Mouse (Mus musculus): ENCODE data around the gene Dnajc24.

Gene Dnajc24

GRCm38 (mm10) chr2:106002835-106003739, at the start of gene Dnajc24:
Dnajc24 (minus strand) TSS chr2:106003549.
- peak; percentile 79 for DNase-seq (ENCODE audit: low spot score)

- DNase-seq (ENCODE audit: low spot score) = no peak
Observed at GRCm38 (mm10) chr2:106046686-106047085, 43.3 kb upstream of the Dnajc24 start.

DNA sequence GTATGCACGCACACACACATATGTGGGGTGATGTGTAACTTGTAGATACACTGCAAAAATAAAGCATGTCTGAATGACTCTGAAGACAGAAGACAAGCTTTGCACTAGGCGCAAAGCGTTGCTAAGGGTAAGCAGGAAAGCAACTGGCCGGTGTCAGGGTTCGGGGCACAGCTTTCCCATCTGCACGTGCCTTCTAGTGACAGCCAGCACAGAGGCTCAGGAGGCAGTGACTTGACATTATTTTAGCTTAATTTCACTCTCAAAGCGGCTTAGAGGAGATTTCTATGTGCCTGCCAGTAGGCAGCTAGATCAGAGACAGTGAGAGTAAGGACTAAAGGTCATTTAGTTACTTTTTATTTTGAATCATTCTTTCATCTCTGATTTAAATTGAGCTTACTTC, 39.1 kb upstream of the Dnajc24 start:
- no peak for DNase-seq (ENCODE audit: low spot score)

DNA sequence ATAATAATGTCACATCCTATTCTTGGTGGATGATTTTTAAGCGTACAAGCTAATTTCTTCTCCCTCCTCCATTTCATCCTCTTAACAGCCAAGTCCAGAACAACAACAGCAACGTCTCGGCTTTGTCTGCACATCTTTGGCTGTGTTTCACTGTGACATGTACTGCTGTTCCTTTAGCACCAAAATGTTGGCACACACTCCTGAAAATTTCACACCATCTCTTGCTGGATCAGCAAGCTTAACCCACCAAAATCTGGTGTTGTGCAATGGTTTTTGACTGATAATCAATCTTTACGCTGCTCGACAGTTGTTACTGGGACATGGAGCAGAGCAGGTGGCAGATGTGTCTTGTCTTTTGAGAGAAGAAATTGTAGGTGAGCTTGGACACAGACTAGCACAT, 38.6 kb upstream of the Dnajc24 start:
- DNase-seq (ENCODE audit: low spot score) = no peak

DNA sequence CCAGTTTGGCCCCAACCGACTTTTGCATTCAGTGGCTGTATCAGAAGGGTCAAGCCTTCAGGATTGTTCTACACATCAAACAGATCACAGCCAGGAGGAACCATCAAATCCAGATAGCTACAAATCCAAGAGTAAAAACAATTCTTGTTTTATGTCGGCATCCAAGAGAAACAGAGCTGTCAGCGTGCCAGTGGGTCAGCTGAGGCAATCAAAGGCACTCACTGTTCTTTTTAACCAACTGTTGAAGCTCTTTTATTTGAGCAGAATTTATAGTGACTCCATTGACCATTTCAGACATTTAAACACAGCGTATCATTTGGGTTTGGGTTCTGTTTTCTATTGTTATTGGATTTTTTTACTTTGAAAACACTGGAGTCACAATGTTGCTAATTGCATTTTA, 34.9 kb upstream of the Dnajc24 start:
- no peak for DNase-seq (ENCODE audit: low spot score)

DNA sequence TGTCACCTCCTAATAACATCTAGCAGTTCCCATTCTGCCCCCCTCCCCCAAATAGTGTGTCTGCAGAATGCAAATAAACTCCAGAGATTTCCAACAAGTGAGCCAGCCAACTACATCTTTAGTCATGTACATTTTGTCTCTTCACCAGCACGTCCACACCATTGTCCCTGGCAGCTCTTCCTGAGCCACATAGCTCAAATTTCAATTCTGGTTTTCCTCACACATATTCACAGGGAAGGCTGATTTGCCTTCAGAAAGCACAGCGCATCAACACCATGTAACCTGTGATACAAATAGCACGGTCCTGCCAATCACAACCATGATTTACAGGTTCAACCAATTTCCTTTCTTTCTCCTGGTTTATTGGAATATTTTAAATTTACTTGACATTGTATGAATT, 21.5 kb upstream of the Dnajc24 start:
- no peak for DNase-seq (ENCODE audit: low spot score)

- DNase-seq (ENCODE audit: low spot score) = no peak
Observed at GRCm38 (mm10) chr2:106008415-106008814, 5.1 kb upstream of the Dnajc24 start.

GRCm38 (mm10) chr2:105987999-105988398, 15.3 kb downstream of the Dnajc24 start:
- DNase-seq (ENCODE audit: low spot score) = no peak

- no peak for DNase-seq (ENCODE audit: low spot score)
Observed at GRCm38 (mm10) chr2:105987131-105987530, 16.2 kb downstream of the Dnajc24 start.

GRCm38 (mm10) chr2:105985206-105985605, 18.1 kb downstream of the Dnajc24 start:
- no peak for DNase-seq (ENCODE audit: low spot score)

DNA sequence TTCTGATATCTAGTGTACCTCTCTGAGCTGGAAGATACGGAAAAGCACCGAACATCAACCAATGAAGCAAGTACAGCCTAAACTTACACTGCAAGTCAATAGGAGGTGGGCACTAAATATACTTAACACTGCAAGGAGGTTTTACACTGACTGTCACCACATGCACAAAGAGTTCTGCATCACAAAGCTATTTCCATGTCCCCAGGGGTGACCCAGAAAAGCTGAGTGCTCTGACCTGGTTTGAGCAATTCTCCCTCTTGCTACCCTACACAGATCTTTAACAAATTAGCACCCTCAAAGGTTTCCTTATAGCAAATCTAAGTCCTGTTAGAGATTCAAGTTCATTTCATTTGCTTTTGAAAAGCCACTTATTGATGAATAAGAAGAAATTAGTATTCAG, 25.3 kb downstream of the Dnajc24 start:
- no peak for DNase-seq (ENCODE audit: low spot score)

DNA sequence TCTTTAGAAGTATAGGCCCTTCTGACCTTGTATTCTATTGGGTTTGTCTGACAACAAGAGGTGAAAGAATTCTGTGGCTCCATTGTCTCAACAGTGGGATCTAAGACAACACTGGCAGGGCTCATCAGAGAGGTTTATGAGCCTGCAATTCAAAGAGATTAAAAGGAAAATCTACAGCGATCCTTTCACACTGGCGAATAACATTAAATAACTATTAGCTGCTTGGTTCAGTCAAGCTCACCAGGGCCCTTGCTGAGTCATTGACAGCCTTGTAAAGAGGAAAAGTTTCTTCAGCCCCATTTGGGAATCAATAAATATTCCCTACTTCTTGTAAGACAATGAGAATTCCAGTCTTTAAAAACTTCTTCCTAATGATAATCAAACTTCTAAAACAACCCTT, 29.4 kb downstream of the Dnajc24 start:
- DNase-seq (ENCODE audit: low spot score) = no peak

- DNase-seq (ENCODE audit: low spot score) = no peak
Observed at GRCm38 (mm10) chr2:105963447-105963846, 39.9 kb downstream of the Dnajc24 start.

DNA sequence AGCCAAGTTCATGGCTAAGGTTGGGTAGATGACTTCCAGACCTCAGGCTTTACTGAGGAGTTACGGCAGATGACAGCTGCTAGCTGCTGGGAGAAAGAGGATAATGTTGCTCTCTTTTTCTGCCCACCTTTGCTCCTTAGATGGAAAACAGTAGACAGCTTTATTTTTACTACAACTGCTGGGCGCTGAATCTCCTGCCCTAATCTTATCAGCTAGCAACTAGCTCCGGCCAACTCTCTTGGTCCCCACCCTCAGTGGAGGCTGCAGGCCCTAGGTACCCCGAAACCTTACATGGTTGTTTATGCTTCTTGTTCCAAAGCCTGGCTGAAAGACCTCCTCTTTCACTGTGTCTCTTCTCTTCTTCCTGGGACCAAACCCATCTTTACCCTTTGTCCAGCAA, 49.5 kb downstream of the Dnajc24 start:
- no peak for DNase-seq (ENCODE audit: low spot score)

- no peak for DNase-seq (ENCODE audit: low spot score)
Observed at GRCm38 (mm10) chr2:105951350-105951940, 51.9 kb downstream of the Dnajc24 start.

GRCm38 (mm10) chr2:105950131-105950530, 53.2 kb downstream of the Dnajc24 start:
- no peak for DNase-seq (ENCODE audit: low spot score)

DNA sequence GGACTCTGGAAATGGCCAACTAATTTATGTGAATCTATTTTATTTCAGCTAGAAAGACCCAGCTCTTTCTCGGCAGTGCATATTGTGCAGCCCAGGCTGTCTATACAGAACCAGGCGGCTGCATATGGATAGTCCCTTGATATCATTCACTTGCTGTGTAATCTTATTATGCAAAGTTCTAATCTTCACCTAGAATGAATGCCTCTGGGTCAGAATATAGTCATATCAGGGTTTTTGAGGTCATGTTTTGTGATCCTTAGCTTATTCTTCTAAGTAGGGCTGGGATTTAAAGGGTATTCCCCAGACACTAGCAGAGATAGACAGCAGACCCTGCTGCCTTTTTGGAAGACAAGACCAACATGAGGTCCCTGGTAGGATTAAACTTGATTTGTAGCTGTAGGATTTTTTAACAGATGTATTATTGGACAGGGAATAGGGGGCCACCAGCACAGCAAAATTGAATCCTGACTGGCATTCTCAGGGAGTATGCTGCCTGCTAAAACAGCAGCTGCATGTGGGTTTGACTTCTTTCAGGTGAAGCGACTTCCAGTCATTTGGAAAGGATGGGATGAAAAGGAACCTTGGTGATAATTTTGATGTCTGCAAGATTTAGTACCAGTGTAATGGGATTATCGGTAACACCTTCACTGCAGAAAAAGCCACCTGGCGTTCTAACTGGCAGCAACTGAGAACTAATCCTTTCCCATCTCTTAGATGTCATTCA, 85.6 kb downstream of the Dnajc24 start:
- no peak for DNase-seq (ENCODE audit: low spot score)
